Mouse (Mus musculus) lung, postnatal 14 days (tissue): ENCODE results near the gene Gm43064.

ENCODE experiments used
- DNase-seq: peaks from one replicate; pipeline ENCODE4 v3.0.0; 2021

Gene Gm43064

DNA sequence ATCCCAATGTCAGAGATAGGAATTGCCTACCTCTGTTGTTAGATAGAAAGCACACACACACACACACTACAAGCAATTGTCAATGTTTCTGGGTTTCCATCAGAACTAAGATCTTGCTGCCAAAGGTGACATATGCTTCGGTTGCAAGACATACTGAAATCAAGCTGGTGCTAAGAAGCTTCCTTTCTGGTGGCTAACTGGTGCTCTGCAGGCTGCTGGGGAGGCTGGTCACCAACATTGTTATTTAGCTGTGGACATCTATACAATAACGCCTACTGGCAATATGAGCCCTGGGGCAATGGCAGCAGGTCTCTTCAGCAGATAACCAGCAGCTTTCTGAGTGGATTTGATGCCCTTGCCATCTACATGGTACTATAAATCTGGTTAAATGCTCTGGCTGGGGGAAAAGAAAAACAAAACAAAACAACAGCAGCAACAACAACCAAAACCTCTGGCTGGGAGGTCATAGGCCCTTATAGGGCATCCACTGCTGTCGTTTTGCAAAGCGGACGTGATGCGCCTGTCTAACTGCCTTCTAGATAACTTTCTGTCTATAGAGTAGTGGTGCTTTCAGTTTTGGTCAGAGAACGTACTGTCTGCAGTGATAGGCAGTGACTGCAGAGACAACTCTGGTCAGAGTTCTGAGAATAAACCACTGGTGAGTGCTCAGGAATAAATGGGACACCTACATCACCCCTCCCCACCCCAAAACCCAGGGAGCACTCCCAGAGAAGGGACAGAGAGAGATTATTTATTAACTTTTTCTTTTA lies 47.8 kb downstream of the Gm43064 start:
- DNase-seq: no peak

DNA sequence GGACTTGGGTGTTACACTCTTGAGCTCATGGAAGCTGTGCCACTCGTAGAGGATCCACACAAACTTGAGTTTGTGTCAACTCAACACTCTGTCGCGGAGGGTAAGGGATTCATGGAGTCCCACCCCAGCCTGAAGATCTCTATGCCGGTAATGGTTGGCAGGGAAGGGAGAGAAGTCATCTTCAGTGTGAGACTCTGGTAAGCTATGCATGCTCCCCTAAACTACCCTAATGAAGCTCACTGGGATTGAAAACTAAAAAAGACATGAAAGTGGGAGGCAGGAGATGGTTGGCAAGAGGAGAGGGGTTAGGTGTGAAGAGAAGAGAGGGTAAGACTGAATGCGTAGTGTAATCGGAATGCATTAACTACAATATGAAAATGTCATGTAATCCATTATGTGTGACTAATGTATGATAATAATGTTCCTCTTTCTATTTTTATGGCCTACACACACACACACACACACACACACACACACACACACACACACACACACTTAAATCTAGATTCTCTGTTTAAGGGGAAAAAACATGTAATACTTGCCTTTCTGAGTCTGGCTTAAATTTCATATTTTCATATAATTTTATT lies 48.7 kb downstream of the Gm43064 start:
- no peak for DNase-seq

DNA sequence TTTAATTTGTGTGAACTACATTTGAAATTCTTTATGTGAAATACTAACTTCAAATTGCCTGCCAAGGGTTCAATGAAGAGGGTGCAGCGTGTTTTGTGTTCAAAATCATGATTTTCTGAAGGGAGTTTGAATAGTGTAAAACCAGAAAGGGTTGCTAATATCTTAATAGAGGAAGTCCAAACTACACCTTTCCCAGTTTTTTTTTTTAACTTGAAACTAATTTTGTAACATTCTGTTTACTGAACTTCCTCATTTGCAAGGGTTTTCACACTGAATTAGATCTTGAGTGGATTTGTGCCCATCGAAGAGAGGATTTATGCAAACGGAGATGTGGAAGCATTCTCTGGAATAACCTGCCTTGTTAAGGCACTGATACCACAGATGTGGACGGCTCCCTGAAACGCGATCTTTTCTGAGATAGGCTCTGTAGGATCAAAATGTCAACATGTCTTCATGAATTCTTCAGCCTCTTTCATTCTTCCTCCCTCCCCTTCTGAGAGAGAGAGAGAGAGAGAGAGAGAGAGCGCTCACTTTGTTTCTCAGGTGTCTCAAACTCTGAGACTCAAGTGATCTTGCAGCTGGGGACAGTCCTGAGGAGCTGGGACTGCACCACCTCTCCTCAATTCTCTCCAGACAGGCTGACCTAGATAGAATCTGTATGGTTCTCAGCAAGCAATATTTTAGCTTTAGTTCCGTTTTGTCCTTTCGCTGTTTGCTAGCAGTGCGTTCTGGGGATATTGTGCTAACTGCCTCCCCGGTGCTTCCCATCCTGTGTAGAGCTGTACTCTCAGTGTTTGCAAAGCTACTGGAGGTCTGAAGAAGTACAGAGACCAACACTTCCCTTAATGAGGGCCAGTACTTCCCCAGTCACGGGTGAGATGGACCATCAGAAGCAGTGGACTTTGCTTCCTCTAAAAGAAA lies 49.8 kb downstream of the Gm43064 start, which contains the start of gene Ptpn22:
Ptpn22 (plus strand) TSS at position 915 of the 921 bp plus-strand sequence.
- DNase-seq: peak; percentile 10

DNA sequence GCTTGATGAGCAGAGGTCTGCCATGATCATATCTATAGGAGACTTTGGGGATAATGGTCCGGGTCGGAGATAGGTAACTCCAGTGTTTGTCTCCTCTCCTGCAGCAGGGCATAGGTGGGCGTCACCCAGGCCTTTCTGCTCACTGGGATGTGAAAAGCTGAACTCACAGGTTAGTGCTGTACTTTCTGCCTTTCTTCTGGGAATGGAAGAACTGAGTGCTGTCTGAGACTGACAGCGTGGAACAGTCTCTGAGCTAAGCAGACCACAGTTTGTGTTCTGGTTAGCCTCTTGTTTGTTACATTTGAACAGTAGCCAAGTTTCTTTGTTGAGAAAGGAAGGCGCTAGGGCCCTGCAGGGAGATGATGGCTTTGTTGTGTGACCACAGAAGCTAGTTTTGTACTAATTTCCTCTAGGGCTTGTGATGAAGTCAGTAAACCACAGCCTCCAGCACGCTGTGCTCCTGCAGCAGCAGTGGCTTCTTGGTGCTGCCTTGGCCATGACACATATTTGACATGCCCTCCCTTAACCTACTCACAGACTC lies 50.5 kb downstream of the Gm43064 start:
- DNase-seq: peak; percentile 42

DNA sequence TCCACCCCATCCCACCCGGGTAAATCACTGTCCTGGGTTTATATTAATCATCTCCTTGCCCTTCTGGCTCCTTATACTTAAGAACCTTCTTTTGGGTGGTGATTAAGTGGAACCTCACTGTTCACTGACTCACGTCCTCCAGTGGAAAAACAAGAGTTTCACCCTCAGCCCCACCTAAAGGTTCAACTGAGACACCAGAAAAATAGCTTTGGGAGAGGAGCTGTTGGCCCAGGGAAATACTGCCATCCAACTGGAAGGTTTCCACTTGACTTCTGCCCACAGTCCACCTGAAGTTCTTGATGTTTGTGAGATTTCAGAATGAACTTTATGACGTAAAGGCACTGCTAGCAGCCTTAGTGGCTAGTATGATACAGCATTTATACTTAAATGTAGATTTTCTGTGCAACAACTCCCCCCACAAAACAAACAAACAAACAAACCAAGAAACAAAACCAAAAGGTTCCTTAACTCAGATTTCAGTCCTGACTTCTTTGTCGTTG lies 53.4 kb downstream of the Gm43064 start:
- no peak for DNase-seq

DNA sequence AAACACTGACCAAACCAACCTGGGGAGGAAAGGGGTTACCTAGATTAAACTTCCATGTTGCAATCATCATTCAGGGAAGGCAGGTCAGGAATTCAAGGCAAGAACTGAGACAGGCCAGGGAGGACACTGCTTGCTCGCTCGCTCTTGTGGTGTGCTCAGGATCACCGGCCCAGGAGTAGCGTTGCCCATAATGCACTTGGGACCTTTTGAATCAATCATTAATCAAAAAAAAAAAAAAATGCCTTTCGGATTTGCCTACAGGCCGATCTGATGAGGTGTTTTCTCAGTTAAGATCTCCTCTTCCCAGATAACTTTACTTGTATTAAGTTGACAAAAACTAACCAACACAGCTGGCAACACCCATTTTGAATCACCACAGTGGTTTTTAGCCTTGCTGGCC lies 54.8 kb downstream of the Gm43064 start:
- no peak for DNase-seq

DNA sequence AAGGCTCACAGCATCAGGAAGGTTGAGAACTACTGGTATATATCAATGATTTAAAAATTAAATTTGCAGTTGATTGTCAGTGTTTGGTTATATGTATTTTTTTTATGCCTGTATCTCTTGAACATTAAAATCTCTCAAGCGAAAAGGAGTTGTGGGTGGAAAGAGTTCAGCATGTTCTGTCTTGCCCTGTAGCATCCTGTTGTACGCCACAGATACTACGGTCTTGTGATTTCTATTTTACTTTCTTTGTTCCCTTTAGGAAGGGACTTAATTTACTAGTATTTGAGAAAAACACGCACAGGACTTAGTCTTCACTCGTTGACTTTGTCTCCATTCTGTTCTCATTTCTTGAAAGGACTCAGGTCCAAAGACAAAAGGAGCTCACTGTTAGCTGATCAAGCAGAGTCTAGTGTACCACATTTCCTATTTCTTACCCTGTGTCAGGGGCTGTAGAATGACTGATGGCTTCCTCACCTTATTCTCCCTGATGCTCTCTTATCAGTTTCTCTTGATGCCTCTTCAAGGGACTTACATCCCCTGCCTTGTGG lies 58.1 kb downstream of the Gm43064 start:
- DNase-seq: no peak

DNA sequence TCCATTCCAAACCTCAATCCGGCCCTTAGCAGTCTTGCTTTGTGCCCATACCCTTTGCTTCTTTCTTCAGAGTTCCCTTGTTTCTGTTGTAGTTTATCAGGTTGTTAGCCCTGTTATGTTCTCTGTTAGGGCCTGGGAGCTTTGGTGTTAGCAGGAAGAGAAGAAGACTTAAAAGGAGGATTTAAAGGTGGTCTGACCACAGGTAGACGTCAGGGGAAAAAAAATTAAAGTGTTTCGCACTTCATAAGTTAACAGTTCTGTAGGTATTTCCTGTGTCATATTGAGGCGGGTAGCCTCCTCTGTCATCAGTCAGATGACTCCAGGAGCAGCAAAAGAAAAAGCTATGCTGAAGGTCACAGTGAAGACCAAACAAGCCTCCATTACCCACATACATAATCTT lies 58.6 kb downstream of the Gm43064 start:
- no peak for DNase-seq

DNA sequence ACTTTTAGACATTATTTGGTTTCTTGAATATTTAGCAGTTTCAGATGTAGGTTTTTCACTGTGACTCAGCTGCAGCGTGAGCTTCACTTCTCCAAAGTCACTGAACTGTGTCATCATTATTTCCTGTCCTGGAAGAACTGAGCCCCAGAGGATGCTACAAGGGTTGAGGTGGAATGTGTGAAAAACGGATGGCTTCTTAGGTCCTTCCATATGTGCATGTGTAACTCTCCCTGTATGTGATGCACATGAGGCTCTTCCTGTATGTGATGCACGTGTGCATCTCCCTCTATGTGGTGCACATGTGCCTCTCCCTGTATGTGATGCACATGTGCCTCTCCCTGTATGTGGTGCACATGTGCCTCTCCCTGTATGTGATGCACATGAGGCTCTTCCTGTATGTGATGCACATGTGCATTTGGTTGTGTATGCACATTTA lies 63.3 kb downstream of the Gm43064 start:
- DNase-seq: no peak

DNA sequence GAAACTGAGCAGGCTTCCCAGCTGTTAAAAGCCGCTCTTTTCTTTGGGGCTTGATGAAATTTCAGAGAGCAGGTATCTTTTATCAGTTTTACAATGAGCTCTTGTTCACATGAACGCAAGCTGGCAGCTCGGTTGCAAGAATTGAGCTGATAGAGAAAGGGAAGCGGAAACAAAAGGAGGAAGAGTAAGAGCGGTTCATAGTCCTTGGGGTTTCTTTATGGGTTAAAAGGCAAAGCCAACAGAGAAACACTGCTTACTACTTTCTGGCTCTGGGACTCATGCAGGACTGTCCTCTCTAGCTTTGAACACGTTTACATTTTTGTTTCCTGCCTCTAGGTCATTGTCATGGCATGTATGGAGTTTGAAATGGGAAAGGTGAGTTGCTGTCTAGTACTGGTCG lies 65.0 kb downstream of the Gm43064 start:
- no peak for DNase-seq

DNA sequence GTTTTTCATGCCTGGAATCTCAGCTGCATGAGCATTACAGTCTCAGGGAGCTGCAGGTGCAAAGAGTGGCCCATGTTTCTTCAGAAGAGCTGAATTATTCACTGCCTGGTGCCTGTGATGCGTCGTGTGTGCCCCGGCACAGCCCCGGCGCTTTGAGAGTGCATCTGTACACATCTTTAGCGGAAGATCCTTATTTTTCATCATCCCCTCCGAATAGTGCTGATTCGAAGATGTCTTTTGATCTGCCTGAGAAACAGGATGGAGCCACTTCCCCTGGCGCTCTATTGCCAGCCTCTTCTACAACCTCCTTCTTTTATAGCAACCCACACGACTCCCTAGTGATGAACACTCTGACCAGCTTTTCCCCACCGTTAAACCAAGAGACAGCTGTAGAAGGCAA lies 76.6 kb downstream of the Gm43064 start:
- no peak for DNase-seq

DNA sequence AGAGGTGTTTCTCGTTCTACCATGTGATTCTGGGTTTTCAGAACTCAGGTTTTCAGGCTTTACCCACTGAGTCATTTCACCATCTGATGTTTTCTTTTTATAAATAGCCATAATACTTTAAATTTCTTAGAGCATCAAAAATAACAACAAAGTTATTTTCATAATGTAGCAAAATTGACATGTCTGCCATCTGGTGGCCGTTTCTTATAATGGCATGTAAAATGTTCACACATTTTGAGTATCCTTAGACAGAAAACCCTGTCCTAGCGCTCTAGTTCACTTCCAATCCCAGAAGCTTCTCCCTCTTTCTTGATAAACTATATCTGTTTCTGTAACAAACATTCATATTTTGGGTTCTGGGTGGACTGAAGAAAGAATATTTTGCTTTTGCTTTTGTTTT lies 78.2 kb downstream of the Gm43064 start:
- DNase-seq: peak; percentile 72
